Mouse (Mus musculus): ENCODE results near the gene Nfya.
"Not testable (repeated sequence)": the region's sequence is repeated elsewhere in the genome, so short reads cannot be mapped to it uniquely, and the experiment has no call there.

Nfya gene

GRCm38 (mm10) chr17:48389442-48389841 lies 20.3 kb downstream of the Nfya start:
- no peak for DNase-seq

GRCm38 (mm10) chr17:48388666-48389065 lies 21.0 kb downstream of the Nfya start:
- DNase-seq: no peak

- no peak for DNase-seq
These were observed 23.8 kb downstream of the Nfya start for GRCm38 (mm10) chr17:48385786-48386461.

GRCm38 (mm10) chr17:48379050-48379449 lies 30.7 kb downstream of the Nfya start:
- no peak for DNase-seq

- no peak for DNase-seq
These were observed 33.6 kb downstream of the Nfya start for GRCm38 (mm10) chr17:48376102-48376501.

- DNase-seq: no peak
These were observed 36.7 kb downstream of the Nfya start for GRCm38 (mm10) chr17:48372987-48373386.

GRCm38 (mm10) chr17:48371621-48372020 lies 38.1 kb downstream of the Nfya start:
- DNase-seq: no peak

- DNase-seq: no peak
These were observed 42.9 kb downstream of the Nfya start for GRCm38 (mm10) chr17:48366806-48367205.

- no peak for DNase-seq
These were observed 44.1 kb downstream of the Nfya start for GRCm38 (mm10) chr17:48365511-48366155.

- DNase-seq: no peak
These were observed 46.2 kb downstream of the Nfya start for GRCm38 (mm10) chr17:48363421-48363965.

GRCm38 (mm10) chr17:48362966-48363365 lies 46.7 kb downstream of the Nfya start:
- peak; percentile 33 for DNase-seq

GRCm38 (mm10) chr17:48362346-48362745 lies 47.4 kb downstream of the Nfya start:
- no peak for DNase-seq

GRCm38 (mm10) chr17:48360462-48360861 lies 49.2 kb downstream of the Nfya start:
- DNase-seq: no peak

- no peak for DNase-seq
These were observed 50.1 kb downstream of the Nfya start, which contains the start of gene Treml1 for GRCm38 (mm10) chr17:48359616-48360015. Treml1 (plus strand) TSS chr17:48359916.

GRCm38 (mm10) chr17:48357892-48358291 lies 51.8 kb downstream of the Nfya start:
- DNase-seq: no peak

GRCm38 (mm10) chr17:48355822-48356221 lies 53.9 kb downstream of the Nfya start:
- no peak for DNase-seq

- DNase-seq: not testable (repeated sequence)
These were observed 56.7 kb downstream of the Nfya start for GRCm38 (mm10) chr17:48352976-48353375.

GRCm38 (mm10) chr17:48350681-48351193 lies 59.0 kb downstream of the Nfya start:
- DNase-seq: no peak

GRCm38 (mm10) chr17:48347287-48347686 lies 62.4 kb downstream of the Nfya start:
- no peak for DNase-seq

- no peak for DNase-seq
These were observed 62.9 kb downstream of the Nfya start for GRCm38 (mm10) chr17:48346834-48347233.

- no peak for DNase-seq
These were observed 63.5 kb downstream of the Nfya start, which contains the start of gene Trem2 for GRCm38 (mm10) chr17:48346231-48346630. Trem2 (plus strand) TSS chr17:48346401.

- DNase-seq: no peak
These were observed 63.9 kb downstream of the Nfya start for GRCm38 (mm10) chr17:48345824-48346223.

- no peak for DNase-seq
These were observed 66.6 kb downstream of the Nfya start for GRCm38 (mm10) chr17:48343065-48343464.

- no peak for DNase-seq
These were observed 67.8 kb downstream of the Nfya start for GRCm38 (mm10) chr17:48341947-48342346.
